Mouse (Mus musculus): ENCODE results near the gene Sema6d.

Gene Sema6d

GRCm38 (mm10) chr2:124089813-124090230, at the start of gene Sema6d:
Gene Sema6d (plus strand): TSS chr2:124089969.
- DNase-seq (ENCODE audit: low read depth) = no peak

GRCm38 (mm10) chr2:124059910-124060309, 29.9 kb upstream of the Sema6d start:
- no peak for DNase-seq (ENCODE audit: low read depth)

- DNase-seq (ENCODE audit: low read depth) = no peak
These were observed 21.4 kb upstream of the Sema6d start for GRCm38 (mm10) chr2:124068380-124068779.

- no peak for DNase-seq (ENCODE audit: low read depth)
These were observed 19.1 kb upstream of the Sema6d start for GRCm38 (mm10) chr2:124070664-124071063.

GRCm38 (mm10) chr2:124071380-124071779, 18.4 kb upstream of the Sema6d start:
- DNase-seq (ENCODE audit: low read depth) = no peak

GRCm38 (mm10) chr2:124090231-124091141, 717 bp downstream of the Sema6d start:
- no peak for DNase-seq (ENCODE audit: low read depth)

- no peak for DNase-seq (ENCODE audit: low read depth)
These were observed 9.9 kb downstream of the Sema6d start for GRCm38 (mm10) chr2:124099697-124100096.

- no peak for DNase-seq (ENCODE audit: low read depth)
These were observed 10.9 kb downstream of the Sema6d start for GRCm38 (mm10) chr2:124100486-124101200.

GRCm38 (mm10) chr2:124101201-124101517, 11.4 kb downstream of the Sema6d start:
- DNase-seq (ENCODE audit: low read depth) = no peak

- no peak for DNase-seq (ENCODE audit: low read depth)
These were observed 11.8 kb downstream of the Sema6d start for GRCm38 (mm10) chr2:124101580-124101979.

GRCm38 (mm10) chr2:124103277-124103676, 13.5 kb downstream of the Sema6d start:
- DNase-seq (ENCODE audit: low read depth) = no peak

- DNase-seq (ENCODE audit: low read depth) = no peak
These were observed 28.9 kb downstream of the Sema6d start for GRCm38 (mm10) chr2:124118469-124119243.

- DNase-seq (ENCODE audit: low read depth) = no peak
These were observed 30.6 kb downstream of the Sema6d start for GRCm38 (mm10) chr2:124120355-124120754.

GRCm38 (mm10) chr2:124121539-124121938, 31.8 kb downstream of the Sema6d start:
- no peak for DNase-seq (ENCODE audit: low read depth)

- no peak for DNase-seq (ENCODE audit: low read depth)
These were observed 35.7 kb downstream of the Sema6d start for GRCm38 (mm10) chr2:124125504-124125903.

GRCm38 (mm10) chr2:124126853-124127252, 37.1 kb downstream of the Sema6d start:
- DNase-seq (ENCODE audit: low read depth) = no peak

GRCm38 (mm10) chr2:124130876-124131275, 41.1 kb downstream of the Sema6d start:
- no peak for DNase-seq (ENCODE audit: low read depth)

- DNase-seq (ENCODE audit: low read depth) = no peak
These were observed 51.8 kb downstream of the Sema6d start for GRCm38 (mm10) chr2:124141510-124142044.

- no peak for DNase-seq (ENCODE audit: low read depth)
These were observed 55.8 kb downstream of the Sema6d start for GRCm38 (mm10) chr2:124145528-124145927.

- DNase-seq (ENCODE audit: low read depth) = no peak
These were observed 68.4 kb downstream of the Sema6d start for GRCm38 (mm10) chr2:124158158-124158557.

GRCm38 (mm10) chr2:124162001-124162599, 72.3 kb downstream of the Sema6d start:
- DNase-seq (ENCODE audit: low read depth) = no peak

GRCm38 (mm10) chr2:124168411-124168810, 78.6 kb downstream of the Sema6d start:
- DNase-seq (ENCODE audit: low read depth) = no peak

Measured in induced T-regulatory cell, adult 2 months (primary cell).